Mouse (Mus musculus) CD4-positive helper T cell, adult 2 months (primary cell): ENCODE results near the gene Ano7.

Experiments
- DNase-seq: peaks from one replicate; pipeline ENCODE4 v3.0.0-alpha.2; 2012; ENCODE audit warnings: low read depth, missing footprints, low spot score

Gene Ano7

GRCm38 (mm10) chr1:93373665-93374064 lies at the start of gene Ano7:
Ano7 (plus strand) TSS chr1:93373930.
- no peak for DNase-seq

- DNase-seq: no peak
Measured at GRCm38 (mm10) chr1:93323973-93324372, 49.8 kb upstream of the Ano7 start.

- DNase-seq: no peak
Measured at GRCm38 (mm10) chr1:93326446-93326845, 47.3 kb upstream of the Ano7 start.

- DNase-seq: no peak
Measured at GRCm38 (mm10) chr1:93334621-93335020, 39.1 kb upstream of the Ano7 start.

- DNase-seq: peak; percentile 96
Measured at GRCm38 (mm10) chr1:93342648-93343503, 30.9 kb upstream of the Ano7 start, which contains the start of the genes Ppp1r7 and Pask. Ppp1r7 (plus strand) TSS chr1:93342854. Pask (minus strand) TSS chr1:93343482.

- DNase-seq: peak; percentile 95
Measured at GRCm38 (mm10) chr1:93343504-93344047, 30.2 kb upstream of the Ano7 start.

- no peak for DNase-seq
Measured at GRCm38 (mm10) chr1:93347176-93347575, 26.6 kb upstream of the Ano7 start.

GRCm38 (mm10) chr1:93349701-93350100 lies 24.0 kb upstream of the Ano7 start:
- DNase-seq: no peak

GRCm38 (mm10) chr1:93352724-93353123 lies 21.0 kb upstream of the Ano7 start:
- DNase-seq: no peak

- DNase-seq: no peak
Measured at GRCm38 (mm10) chr1:93362661-93363060, 11.1 kb upstream of the Ano7 start.

- DNase-seq: no peak
Measured at GRCm38 (mm10) chr1:93365641-93366040, 8.1 kb upstream of the Ano7 start.

- DNase-seq: no peak
Measured at GRCm38 (mm10) chr1:93377307-93377706, 3.6 kb downstream of the Ano7 start.

GRCm38 (mm10) chr1:93379117-93379516 lies 5.4 kb downstream of the Ano7 start:
- no peak for DNase-seq

- DNase-seq: no peak
Measured at GRCm38 (mm10) chr1:93387198-93387597, 13.5 kb downstream of the Ano7 start.

- DNase-seq: no peak
Measured at GRCm38 (mm10) chr1:93388906-93389305, 15.2 kb downstream of the Ano7 start.

- DNase-seq: peak; percentile 45
Measured at GRCm38 (mm10) chr1:93401191-93402052, 27.7 kb downstream of the Ano7 start.

- no peak for DNase-seq
Measured at GRCm38 (mm10) chr1:93403403-93403802, 29.7 kb downstream of the Ano7 start.

- no peak for DNase-seq
Measured at GRCm38 (mm10) chr1:93432087-93432486, 58.4 kb downstream of the Ano7 start.

- DNase-seq: no peak
Measured at GRCm38 (mm10) chr1:93439321-93439720, 65.6 kb downstream of the Ano7 start.

GRCm38 (mm10) chr1:93444405-93445110 lies 70.8 kb downstream of the Ano7 start:
- peak; percentile 69 for DNase-seq

GRCm38 (mm10) chr1:93445111-93445821 lies 71.5 kb downstream of the Ano7 start:
- DNase-seq: peak; percentile 80
